Mouse (Mus musculus): Measurements from ENCODE around the gene 2610001J05Rik. TPM values are rescaled to one million over a fixed set of nuclear protein-coding genes. Genes with fewer than 3 reads are reported as not detected.

Gene 2610001J05Rik
- polyA plus RNA-seq, 1 experiment, result 47.9 TPM

- no peak for TF ChIP-seq POLR2A (IDR thresholded peaks at IDR 0.05; ENCODE audit: borderline replicate concordance, control insufficient read depth, low read depth, low read length)
- no peak for TF ChIP-seq CTCF (IDR thresholded peaks at IDR 0.05; ENCODE audit: control insufficient read depth, insufficient read depth, low read length)
- Histone ChIP-seq H3K4me3 (replicated peaks; ENCODE audit: control insufficient read depth, low read depth, low read length) (peak overlapping the region; percentile 37), H3K27ac (ENCODE audit: control insufficient read depth, insufficient read depth, low read depth, low read length, poor library complexity) (no peak overlapping the region), H3K4me1 (ENCODE audit: control insufficient read depth, insufficient read depth, low read length) (no peaks in the 10 kb centered on the region)
- under 1% methylated on average over 41 of the region's 41 CpGs for WGBS
Measured at GRCm38 (mm10) chr6:13838677-13839344, 32.5 kb downstream of the 2610001J05Rik start.

- WGBS, result 5% methylated on average over 19 of the region's 19 CpGs
- TF ChIP-seq POLR2A (IDR thresholded peaks at IDR 0.05; ENCODE audit: borderline replicate concordance, control insufficient read depth, low read depth, low read length) (no peak), CTCF (IDR thresholded peaks at IDR 0.05; ENCODE audit: control insufficient read depth, insufficient read depth, low read length) (no peak)
Measured at GRCm38 (mm10) chr6:13837916-13838676, 33.2 kb downstream of the 2610001J05Rik start.

GRCm38 (mm10) chr6:13836967-13837570 is 34.2 kb downstream of the 2610001J05Rik start:
- Histone ChIP-seq H3K4me3 (replicated peaks; ENCODE audit: control insufficient read depth, low read depth, low read length) (no peak overlapping the region), H3K4me1 (ENCODE audit: control insufficient read depth, insufficient read depth, low read length) (no peaks in the 10 kb centered on the region), H3K27ac (ENCODE audit: control insufficient read depth, insufficient read depth, low read depth, low read length, poor library complexity) (no peak overlapping the region)
- TF ChIP-seq POLR2A (IDR thresholded peaks at IDR 0.05; ENCODE audit: borderline replicate concordance, control insufficient read depth, low read depth, low read length) (no peak), CTCF (IDR thresholded peaks at IDR 0.05; ENCODE audit: control insufficient read depth, insufficient read depth, low read length) (no peak)
- 25% methylated on average over 3 of the region's 3 CpGs for WGBS

More at GRCm38 (mm10) chr6:13837916-13838676, 33.2 kb downstream of the 2610001J05Rik start:
- no peak overlapping the region for H3K27ac ChIP-seq (ENCODE audit: control insufficient read depth, insufficient read depth, low read depth, low read length, poor library complexity)
- H3K4me3 ChIP-seq (replicated peaks; ENCODE audit: control insufficient read depth, low read depth, low read length), result peak overlapping the region; percentile 37
- no peaks in the 10 kb centered on the region for H3K4me1 ChIP-seq (ENCODE audit: control insufficient read depth, insufficient read depth, low read length)

GRCm38 (mm10) chr6:13835720-13836665 is 35.3 kb downstream of the 2610001J05Rik start:
- H3K4me1 ChIP-seq (ENCODE audit: control insufficient read depth, insufficient read depth, low read length), result no peaks in the 10 kb centered on the region
- H3K27ac ChIP-seq (ENCODE audit: control insufficient read depth, insufficient read depth, low read depth, low read length, poor library complexity), result no peak overlapping the region
- H3K4me3 ChIP-seq (replicated peaks; ENCODE audit: control insufficient read depth, low read depth, low read length), result no peak overlapping the region
- WGBS, result 80% methylated on average over 17 of the region's 17 CpGs
- no peak for TF ChIP-seq CTCF (IDR thresholded peaks at IDR 0.05; ENCODE audit: control insufficient read depth, insufficient read depth, low read length)
- TF ChIP-seq POLR2A (IDR thresholded peaks at IDR 0.05; ENCODE audit: borderline replicate concordance, control insufficient read depth, low read depth, low read length), result no peak

GRCm38 (mm10) chr6:13832770-13833169 is 38.5 kb downstream of the 2610001J05Rik start:
- no peak for TF ChIP-seq POLR2A (IDR thresholded peaks at IDR 0.05; ENCODE audit: borderline replicate concordance, control insufficient read depth, low read depth, low read length)
- Histone ChIP-seq H3K27ac (ENCODE audit: control insufficient read depth, insufficient read depth, low read depth, low read length, poor library complexity) (no peak overlapping the region), H3K4me1 (ENCODE audit: control insufficient read depth, insufficient read depth, low read length) (no peaks in the 10 kb centered on the region), H3K4me3 (replicated peaks; ENCODE audit: control insufficient read depth, low read depth, low read length) (no peak overlapping the region)
- 81% methylated on average over 2 of the region's 2 CpGs for WGBS

- TF ChIP-seq POLR2A (IDR thresholded peaks at IDR 0.05; ENCODE audit: borderline replicate concordance, control insufficient read depth, low read depth, low read length) (no peak), CTCF (IDR thresholded peaks at IDR 0.05; ENCODE audit: control insufficient read depth, insufficient read depth, low read length) (no peak)
- Histone ChIP-seq H3K4me1 (ENCODE audit: control insufficient read depth, insufficient read depth, low read length) (no peaks in the 10 kb centered on the region), H3K4me3 (replicated peaks; ENCODE audit: control insufficient read depth, low read depth, low read length) (no peak overlapping the region), H3K27ac (ENCODE audit: control insufficient read depth, insufficient read depth, low read depth, low read length, poor library complexity) (no peak overlapping the region)
- WGBS, result 64% methylated on average over 1 of the region's 1 CpGs
Measured at GRCm38 (mm10) chr6:13828877-13829276, 42.4 kb downstream of the 2610001J05Rik start.

Other genes starting within 250 kb of the 2610001J05Rik start
- gene Bmt2, start 193.6 kb downstream of the 2610001J05Rik start, polyA plus RNA-seq (2011; ENCODE audit: insufficient read depth, insufficient read length, low replicate concordance, missing spikeins), result 3.5 and 7.0 TPM in 2 replicates
- 1.0 and 3.4 TPM in 2 replicates for gene Gpr85, start 31.6 kb downstream of the 2610001J05Rik start, polyA plus RNA-seq (2011; ENCODE audit: insufficient read depth, insufficient read length, low replicate concordance, missing spikeins)

All from bone marrow, adult 2 months (tissue).